Mouse (Mus musculus) small intestine, adult 2 months (tissue): ENCODE results near the gene Boll.

Experiments
- CTCF ChIP-seq: fragments of 200-500 bp; IDR thresholded peaks from 2 replicates; pipeline ENCODE4 v1.5.1; 2012; ENCODE audit warnings: low read depth, mild to moderate bottlenecking, control low read depth, inconsistent platforms, low read length, moderate library complexity, mixed read lengths; ENCODE audit not compliant: insufficient replicate concordance, insufficient read length; ENCODE audit errors: extremely low read depth
- POLR2A ChIP-seq: fragments of 200-500 bp; IDR thresholded peaks from 2 replicates; pipeline ENCODE4 v1.6.1; 2012; ENCODE audit warnings: low read depth, mild to moderate bottlenecking, control low read depth, inconsistent platforms, low read length, moderate library complexity

GRCm38 (mm10) chr1:55238496-55238895 lies 124.8 kb downstream of the Boll start:
- no peak for TF ChIP-seq POLR2A
- TF ChIP-seq CTCF: no peak
